Mouse (Mus musculus): ENCODE data around the gene Fzd1. TPM values are rescaled to one million over a fixed set of nuclear protein-coding genes. Genes with fewer than 3 reads are reported as not detected.

Gene Fzd1
- total and polyA plus RNA-seq, 3 experiments: not detected

DNA sequence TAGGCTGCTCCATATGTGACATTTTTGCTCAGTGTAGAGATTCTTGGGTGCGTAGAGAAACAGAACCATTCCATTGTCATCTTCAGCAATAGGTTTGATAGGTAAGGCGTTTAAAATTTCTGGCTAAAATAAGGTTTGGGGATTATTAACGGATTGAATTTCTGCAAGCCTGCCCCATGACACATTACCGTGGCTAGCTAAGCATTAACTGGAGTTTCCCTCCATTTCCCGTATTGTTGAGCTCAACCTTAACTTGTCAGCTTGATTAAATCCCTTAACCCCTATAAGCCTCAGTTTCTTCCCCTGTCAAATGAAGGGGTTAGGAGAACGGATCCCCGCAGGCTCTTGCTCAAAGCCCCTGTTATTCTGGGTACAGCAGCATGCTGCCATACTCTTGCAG is 22.4 kb downstream of the Fzd1 start:
- in situ Hi-C loops (cut with MboI; ENCODE audit: low pct_ligation_motif_present, low pct_unique_long_range_greater_than_20kb, low sequenced_read_pairs) (no loop called here), dilution Hi-C loops (cut with MboI; ENCODE audit: extremely low pct_ligation_motif_present, extremely low pct_unique_long_range_greater_than_20kb, low sequenced_read_pairs) (no loop called here)
- Histone ChIP-seq H3K79me2 (replicated peaks; ENCODE audit: control insufficient read depth, extremely low read depth, insufficient read depth, poor library complexity, severe bottlenecking) (no peaks in the 10 kb centered on the region), H3K36me3 (replicated peaks in 1 of 2; ENCODE audit: control insufficient read depth in 1 of 2, insufficient read depth in 1 of 2, low read length in 1 of 2) (no peaks in the 10 kb centered on the region), H3K9me3 (replicated peaks; ENCODE audit: low read length) (no peaks in the 10 kb centered on the region), H3K27me3 (replicated peaks) (no peaks in the 10 kb centered on the region), H3K9ac (ENCODE audit: insufficient read depth, low read depth) (no peak overlapping the region), H3K4me3 (replicated peaks in 1 of 3; ENCODE audit: low read depth in 2 of 3, low read length in 2 of 3, poor library complexity in 1 of 3) (no peak overlapping the region), H3K27ac (ENCODE audit: insufficient read depth, low read depth) (no peak overlapping the region), H3K4me2 (ENCODE audit: insufficient read depth, low read depth, poor library complexity, severe bottlenecking) (no peak overlapping the region), H3K4me1 (ENCODE audit: control insufficient read depth in 1 of 2, insufficient read depth in 2 of 2) (peaks cover 8 to 10% of the 10 kb centered on the region in 2 experiments)
- DNase-seq (ENCODE audit: extremely low read depth): no peak
- TF ChIP-seq UBTF (IDR thresholded peaks at IDR 0.05; ENCODE audit: low read depth, low read length): no peak
- TF ChIP-seq RAD21 (IDR thresholded peaks at IDR 0.05; ENCODE audit: low read depth, low read length): no peak
- TF ChIP-seq POLR2AphosphoS2 (IDR thresholded peaks at IDR 0.05; ENCODE audit: low read depth, low read length): no peak
- no peak for TF ChIP-seq MEF2A (IDR thresholded peaks at IDR 0.05; ENCODE audit: borderline replicate concordance, low read depth, low read length)
- no peak for TF ChIP-seq KAT2A (IDR thresholded peaks at IDR 0.05; ENCODE audit: insufficient replicate concordance, low read length)
- no peak for TF ChIP-seq MYC (IDR thresholded peaks at IDR 0.05; ENCODE audit: low read depth, low read length)
- TF ChIP-seq JUND (conservative IDR thresholded peaks at IDR 0.05; ENCODE audit: low read depth, low read length): no peak

DNA sequence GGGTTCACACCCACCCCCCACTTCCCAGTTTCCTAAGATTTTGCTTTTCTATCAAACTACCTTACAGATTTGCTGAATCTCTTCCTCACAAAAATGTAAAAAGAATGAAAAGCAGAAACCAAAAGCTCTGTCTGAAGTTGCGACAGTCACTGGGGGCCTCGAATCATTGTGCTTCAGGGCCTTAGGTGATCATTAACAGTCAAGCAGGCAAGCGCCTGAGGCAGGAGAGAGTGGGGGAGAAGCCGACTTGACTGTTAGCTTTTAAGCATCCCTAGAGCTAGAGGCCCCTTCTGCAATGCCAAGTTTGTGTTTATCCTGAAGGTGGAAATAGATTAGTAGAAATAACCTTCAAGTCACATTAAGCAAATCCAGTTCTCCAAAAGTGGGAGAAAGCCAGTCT is 24.6 kb downstream of the Fzd1 start:
- Histone ChIP-seq H3K4me2 (ENCODE audit: insufficient read depth, low read depth, poor library complexity, severe bottlenecking) (no peak overlapping the region), H3K27me3 (replicated peaks) (no peaks in the 10 kb centered on the region), H3K79me2 (replicated peaks; ENCODE audit: control insufficient read depth, extremely low read depth, insufficient read depth, poor library complexity, severe bottlenecking) (no peaks in the 10 kb centered on the region), H3K27ac (ENCODE audit: insufficient read depth, low read depth) (no peak overlapping the region), H3K36me3 (replicated peaks in 1 of 2; ENCODE audit: control insufficient read depth in 1 of 2, insufficient read depth in 1 of 2, low read length in 1 of 2) (no peaks in the 10 kb centered on the region), H3K9me3 (replicated peaks; ENCODE audit: low read length) (no peaks in the 10 kb centered on the region), H3K4me1 (ENCODE audit: control insufficient read depth in 1 of 2, insufficient read depth in 2 of 2) (peaks cover 8 to 10% of the 10 kb centered on the region in 2 experiments), H3K4me3 (replicated peaks in 1 of 3; ENCODE audit: low read depth in 2 of 3, low read length in 2 of 3, poor library complexity in 1 of 3) (no peak overlapping the region), H3K9ac (ENCODE audit: insufficient read depth, low read depth) (no peak overlapping the region)
- TF ChIP-seq MEF2A (IDR thresholded peaks at IDR 0.05; ENCODE audit: borderline replicate concordance, low read depth, low read length): no peak
- no peak for TF ChIP-seq USF1 (IDR thresholded peaks at IDR 0.05; ENCODE audit: low read depth, low read length)
- TF ChIP-seq KAT2A (IDR thresholded peaks at IDR 0.05; ENCODE audit: insufficient replicate concordance, low read length): no peak
- no peak for TF ChIP-seq MXI1 (IDR thresholded peaks at IDR 0.05; ENCODE audit: low read depth, low read length)
- no peak for TF ChIP-seq MAFK (IDR thresholded peaks at IDR 0.05; ENCODE audit: insufficient replicate concordance, low read length)
- no peak for TF ChIP-seq BHLHE40 (IDR thresholded peaks at IDR 0.05; ENCODE audit: low read depth, low read length)
- no peak for TF ChIP-seq ZNF384 (IDR thresholded peaks at IDR 0.05; ENCODE audit: low read depth, low read length)
- TF ChIP-seq ETS1 (conservative IDR thresholded peaks at IDR 0.05; ENCODE audit: low read depth, low read length): no peak
- TF ChIP-seq POLR2AphosphoS2 (IDR thresholded peaks at IDR 0.05; ENCODE audit: low read depth, low read length): no peak
- no peak for TF ChIP-seq GABPA (IDR thresholded peaks at IDR 0.05; ENCODE audit: insufficient replicate concordance, low read depth, low read length)
- no peak for TF ChIP-seq RAD21 (IDR thresholded peaks at IDR 0.05; ENCODE audit: low read depth, low read length)
- no peak for TF ChIP-seq IRF4 (IDR thresholded peaks at IDR 0.05; ENCODE audit: low read depth, low read length)
- no peak for TF ChIP-seq SMC3 (IDR thresholded peaks at IDR 0.05; ENCODE audit: low read depth, low read length)
- no peak for TF ChIP-seq NELFE (IDR thresholded peaks at IDR 0.05; ENCODE audit: low read depth, low read length)
- no peak for TF ChIP-seq ZMIZ1 (IDR thresholded peaks at IDR 0.05; ENCODE audit: low read depth, low read length)
- dilution Hi-C loops (cut with MboI; ENCODE audit: extremely low pct_ligation_motif_present, extremely low pct_unique_long_range_greater_than_20kb, low sequenced_read_pairs) (no loop called here), in situ Hi-C loops (cut with MboI; ENCODE audit: low pct_ligation_motif_present, low pct_unique_long_range_greater_than_20kb, low sequenced_read_pairs) (no loop called here)
- no peak for DNase-seq (ENCODE audit: extremely low read depth)

All from CH12.LX (cell line).